Mouse (Mus musculus): ENCODE measurements around the gene Vgf. TPM values are rescaled to one million over a fixed set of nuclear protein-coding genes. Genes with fewer than 3 reads are reported as not detected.

Gene Vgf
- total RNA-seq, 2 experiments from 2014 or later = not detected

DNA sequence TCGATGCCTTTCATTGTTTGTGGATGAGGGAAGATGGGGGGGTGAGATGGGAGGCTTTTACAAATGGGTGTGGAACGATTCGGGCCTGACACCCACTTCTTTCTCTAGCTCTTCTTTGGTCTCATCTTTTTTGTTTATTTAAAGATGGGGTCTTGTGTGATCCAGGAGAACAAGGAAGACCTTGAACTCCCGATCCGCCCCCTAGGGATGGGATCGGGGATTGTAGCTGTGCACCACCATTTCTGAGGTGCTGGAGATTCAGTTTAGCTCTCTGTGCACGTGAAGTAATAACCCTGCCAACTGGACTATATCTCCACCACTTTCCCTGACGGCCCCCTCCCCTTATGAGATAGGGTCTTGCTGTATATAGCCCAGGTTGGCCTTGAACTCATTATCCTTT lies 39.7 kb downstream of the Vgf start:
- no peak for ATAC-seq (replicated peaks; ENCODE audit: low FRiP score, poor library complexity, severe bottlenecking)

DNA sequence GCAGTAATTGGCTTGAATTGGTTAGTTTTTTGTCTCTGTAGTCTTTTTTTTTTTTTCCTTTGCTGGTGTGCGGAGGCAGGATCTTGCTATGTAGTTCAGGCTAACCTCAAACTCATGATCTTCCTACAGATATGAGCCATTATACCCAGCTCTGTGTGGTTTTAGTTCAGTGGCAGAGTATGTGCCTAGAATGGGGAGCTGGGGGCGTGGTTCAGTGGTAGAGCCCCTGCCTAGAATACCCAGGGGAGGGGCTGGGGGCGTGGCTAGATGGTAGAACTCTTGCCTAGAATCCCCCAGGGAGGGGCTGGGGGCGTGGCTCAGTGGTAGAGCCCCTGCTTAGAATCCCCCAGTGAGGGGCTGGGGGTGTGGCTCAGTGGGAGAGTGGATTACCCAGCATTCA lies 42.5 kb downstream of the Vgf start:
- ATAC-seq (replicated peaks; ENCODE audit: low FRiP score, poor library complexity, severe bottlenecking) = no peak

DNA sequence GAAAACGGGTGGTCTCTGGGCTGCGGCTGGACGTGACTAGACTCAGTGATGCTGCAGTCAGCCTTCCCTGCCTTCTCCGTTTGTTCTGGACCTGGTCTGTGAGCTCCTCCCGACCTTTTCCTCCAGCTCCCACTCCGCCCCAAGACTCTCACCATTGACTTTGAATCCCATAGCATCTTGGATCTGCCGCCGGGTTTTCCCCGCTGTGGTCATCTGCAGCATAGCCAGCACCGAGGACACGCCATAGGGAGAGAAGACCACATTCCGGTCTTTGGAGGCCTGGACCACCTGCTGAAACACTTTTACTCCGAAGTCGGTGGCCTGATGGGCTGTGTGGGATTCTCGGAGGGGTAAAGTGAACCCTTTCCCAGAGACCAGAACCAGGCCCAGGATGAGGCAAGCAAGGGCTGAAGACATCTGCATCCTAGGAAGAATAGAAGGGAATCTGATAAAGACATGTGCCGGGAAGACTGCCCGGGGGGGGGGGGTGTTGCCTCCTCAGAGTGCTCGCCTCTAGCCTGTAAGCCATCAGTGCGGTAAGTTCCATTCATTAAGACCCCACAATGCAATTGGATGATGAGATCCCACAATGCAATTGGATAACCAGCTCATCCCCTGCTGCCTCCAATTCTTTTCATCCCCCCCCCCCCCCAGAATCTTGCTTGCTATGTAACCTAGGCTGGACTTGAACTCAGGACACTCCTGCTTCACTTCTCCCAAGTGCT lies 44.9 kb downstream of the Vgf start:
- no peak for ATAC-seq (replicated peaks; ENCODE audit: low FRiP score, poor library complexity, severe bottlenecking)

DNA sequence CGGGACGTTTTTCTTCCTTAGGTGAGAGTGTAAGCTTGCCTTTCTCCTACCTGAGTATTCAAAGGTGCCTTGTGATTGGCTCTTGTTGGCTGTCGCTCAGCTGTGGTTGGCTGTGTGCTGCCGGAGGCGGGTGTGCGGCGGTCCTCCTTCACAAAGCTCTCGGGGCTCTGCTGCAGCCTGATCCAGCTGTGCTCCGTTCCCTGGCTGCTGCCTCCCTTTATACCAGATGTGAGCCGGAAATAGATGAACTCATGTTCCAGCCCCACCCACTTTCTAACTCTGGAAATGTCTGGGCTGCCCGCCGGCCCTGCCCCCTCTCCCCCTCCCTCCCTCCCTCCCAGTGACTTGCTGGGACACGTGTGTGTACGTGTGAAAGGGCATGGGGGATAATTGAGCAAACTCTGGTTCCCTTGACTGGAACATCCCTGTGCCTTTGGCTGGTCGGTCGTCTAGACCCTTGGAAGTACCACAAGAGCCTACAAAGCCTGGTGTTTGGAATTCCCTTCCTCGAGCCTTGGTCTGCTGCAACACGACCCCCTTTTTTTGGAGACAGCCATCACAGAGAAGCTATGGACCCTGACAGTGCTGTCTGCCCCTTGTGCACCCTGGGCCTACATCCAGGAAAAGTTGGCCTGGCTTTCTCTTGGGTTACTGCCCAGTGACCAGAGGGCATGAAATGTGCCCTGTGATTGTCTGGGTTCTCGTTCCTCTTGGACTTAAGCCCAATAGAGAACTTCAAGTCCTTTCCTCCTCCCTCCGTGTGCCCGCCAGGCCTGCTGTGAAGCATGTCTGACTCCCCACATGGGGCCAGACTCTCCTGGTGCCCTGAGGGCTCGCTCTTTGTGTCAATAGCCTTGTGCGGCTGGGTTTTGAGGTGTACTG lies 46.1 kb downstream of the Vgf start, which contains the start of gene Serpine1:
Serpine1 (minus strand) TSS at position 190 of the 882 bp plus-strand sequence.
- ATAC-seq (replicated peaks; ENCODE audit: low FRiP score, poor library complexity, severe bottlenecking) = no peak; the same call in 1 of the 2 replicates

DNA sequence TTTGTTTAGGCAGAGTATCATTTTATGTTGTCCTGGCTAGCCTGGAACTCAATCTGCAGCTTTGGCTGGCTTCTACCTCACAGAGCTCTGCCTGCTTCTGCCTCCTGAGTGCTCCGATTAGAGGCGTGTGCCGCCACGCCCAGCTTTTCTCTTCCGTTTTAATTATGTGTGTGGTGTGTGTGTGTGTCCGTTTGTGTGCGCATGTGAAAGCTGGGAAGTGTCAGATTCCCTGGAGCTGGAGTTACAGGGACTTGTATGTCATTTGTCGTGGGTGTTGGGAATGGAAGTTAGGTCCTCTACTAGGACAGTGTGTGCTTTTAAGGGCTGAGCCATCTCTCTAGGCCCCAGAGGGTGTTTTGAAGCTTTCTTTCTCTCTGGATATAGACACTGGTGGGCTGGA lies 46.9 kb downstream of the Vgf start:
- ATAC-seq (replicated peaks; ENCODE audit: low FRiP score, poor library complexity, severe bottlenecking) = no peak

DNA sequence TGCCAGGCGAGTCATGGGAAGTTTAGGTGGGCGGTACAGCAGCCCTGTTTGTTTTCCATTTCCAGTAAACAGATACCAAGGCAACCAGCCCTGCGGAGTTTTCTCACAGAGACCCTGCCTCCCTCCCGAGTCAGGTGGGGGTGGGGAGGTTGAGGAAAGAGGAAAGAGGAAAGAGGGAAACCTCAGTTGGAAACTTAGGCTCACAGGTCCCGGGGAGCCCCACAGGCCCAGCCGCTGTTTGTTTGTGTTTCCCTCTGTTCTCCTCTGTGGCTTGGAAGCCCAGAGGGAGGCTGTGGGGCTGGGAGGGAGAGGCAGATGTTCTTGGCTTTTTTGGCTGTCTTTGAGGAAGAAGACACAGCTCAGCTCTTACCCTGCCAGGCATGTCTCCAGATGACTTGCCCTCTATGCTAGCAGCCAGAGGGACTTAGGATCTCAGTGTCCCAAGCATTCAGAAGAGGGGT lies 48.0 kb downstream of the Vgf start:
- no peak for ATAC-seq (replicated peaks; ENCODE audit: low FRiP score, poor library complexity, severe bottlenecking)

DNA sequence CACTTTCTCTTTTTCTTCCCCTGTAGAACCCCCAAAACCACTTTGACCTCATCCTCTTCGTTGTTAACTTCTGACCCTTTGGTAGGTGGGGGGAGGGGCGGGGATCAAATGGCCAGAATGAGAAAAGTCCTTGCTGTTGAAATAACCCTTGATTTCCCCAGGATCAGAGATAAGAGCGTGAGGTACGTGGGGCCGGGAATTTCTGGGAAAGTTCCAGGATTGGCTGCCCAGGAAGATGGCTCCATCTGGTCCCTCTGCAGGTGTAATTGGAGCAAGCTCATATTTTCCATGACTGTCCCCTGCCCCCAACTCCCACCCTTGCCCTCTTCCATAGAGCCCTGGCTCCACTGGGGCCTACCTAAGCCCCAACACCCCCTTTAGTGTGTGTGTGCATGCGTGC lies 49.5 kb downstream of the Vgf start:
- no peak for ATAC-seq (replicated peaks; ENCODE audit: low FRiP score, poor library complexity, severe bottlenecking)

DNA sequence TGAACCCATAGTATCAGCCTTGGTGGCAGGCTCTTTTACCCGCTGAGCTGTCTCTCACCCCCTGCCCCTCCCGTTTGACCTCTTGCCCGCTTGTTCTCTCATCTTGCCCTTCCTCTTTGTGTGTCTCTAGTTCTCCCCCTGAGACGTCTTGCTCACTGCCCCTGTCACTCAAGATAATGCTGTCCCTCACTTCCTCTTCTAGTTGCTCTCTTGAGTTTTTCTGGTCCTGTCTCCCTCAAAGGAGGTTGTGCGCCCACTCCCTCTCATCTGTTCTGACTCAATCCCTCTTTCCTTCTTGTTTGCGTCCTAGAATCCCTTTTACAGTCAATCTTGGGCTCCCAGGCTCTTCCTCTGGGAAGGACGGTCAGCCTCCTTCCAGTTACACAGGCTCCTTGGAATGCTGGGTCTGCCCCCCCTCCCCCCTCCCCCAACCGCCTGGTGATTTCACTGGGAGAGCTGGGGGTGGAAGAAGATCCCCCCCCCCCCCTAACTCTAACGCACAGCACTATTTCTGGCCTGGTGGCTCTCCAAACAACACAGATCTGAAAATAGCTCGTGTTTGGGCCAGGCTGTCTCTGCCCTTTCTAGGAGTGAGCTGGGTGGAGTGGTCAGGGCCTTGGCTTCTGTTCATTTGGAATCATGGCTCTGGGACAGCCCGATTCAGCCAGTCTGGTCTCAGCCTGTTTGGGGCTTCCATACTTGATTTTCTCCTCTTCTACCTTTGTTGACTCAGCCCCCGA lies 50.2 kb downstream of the Vgf start:
- no peak for ATAC-seq (replicated peaks; ENCODE audit: low FRiP score, poor library complexity, severe bottlenecking)

DNA sequence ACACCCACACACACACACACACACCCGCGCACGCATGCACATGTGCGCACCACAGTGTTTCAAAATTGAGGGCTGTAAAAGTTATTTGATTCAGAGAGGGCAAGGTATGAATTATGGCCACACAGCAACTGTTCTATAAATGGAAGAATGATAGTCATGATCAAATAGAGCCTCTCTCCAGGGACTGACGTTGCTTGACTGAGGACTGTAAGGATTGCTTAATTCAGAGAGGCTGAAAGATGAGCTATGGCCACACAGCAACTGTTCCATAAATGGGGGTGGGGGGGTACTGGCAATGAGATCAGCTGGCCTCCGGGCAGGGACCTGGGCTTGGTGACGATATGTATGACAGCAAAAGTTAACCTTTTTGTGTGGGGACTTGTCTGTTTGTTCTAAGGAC lies 51.0 kb downstream of the Vgf start:
- ATAC-seq (replicated peaks; ENCODE audit: low FRiP score, poor library complexity, severe bottlenecking) = no peak

DNA sequence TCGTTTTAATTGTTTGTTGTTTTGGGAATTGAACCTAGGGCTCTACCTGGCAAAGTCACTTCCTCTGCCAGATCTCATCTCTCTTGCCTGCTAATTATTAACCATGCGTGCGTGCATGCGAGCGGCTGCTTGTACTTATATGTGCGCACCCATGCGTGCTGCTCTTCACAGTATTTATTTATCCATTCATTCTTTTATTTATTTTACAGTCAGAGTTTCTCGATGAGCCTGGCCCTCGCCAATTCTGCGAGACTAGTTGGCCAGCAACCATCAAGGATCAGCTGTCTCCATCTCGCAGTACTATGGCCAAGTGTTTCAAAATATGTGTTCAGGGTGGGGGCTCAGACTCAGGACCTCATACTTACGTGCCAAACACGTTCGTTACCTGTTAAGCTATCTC lies 51.8 kb downstream of the Vgf start:
- ATAC-seq (replicated peaks; ENCODE audit: low FRiP score, poor library complexity, severe bottlenecking) = no peak

DNA sequence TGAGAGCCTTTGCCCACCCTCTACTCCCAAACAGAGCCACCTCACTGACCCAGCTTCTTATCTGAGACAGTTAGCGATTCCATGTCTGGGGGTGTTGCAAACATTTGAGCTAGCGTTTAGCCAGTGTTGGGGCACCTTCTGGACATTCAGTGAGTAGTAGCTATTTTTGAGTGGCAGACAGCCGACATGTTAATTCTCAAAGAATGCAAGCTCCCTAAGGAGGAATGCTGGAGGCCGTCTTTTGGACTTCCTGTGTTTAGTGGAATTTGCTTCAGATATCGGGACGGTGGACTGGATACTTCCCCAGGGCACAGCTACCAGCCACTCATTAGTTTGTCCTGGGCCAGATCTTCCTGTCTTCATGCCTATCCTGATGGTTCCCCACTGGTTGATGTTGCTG lies 52.4 kb downstream of the Vgf start:
- no peak for ATAC-seq (replicated peaks; ENCODE audit: low FRiP score, poor library complexity, severe bottlenecking)

DNA sequence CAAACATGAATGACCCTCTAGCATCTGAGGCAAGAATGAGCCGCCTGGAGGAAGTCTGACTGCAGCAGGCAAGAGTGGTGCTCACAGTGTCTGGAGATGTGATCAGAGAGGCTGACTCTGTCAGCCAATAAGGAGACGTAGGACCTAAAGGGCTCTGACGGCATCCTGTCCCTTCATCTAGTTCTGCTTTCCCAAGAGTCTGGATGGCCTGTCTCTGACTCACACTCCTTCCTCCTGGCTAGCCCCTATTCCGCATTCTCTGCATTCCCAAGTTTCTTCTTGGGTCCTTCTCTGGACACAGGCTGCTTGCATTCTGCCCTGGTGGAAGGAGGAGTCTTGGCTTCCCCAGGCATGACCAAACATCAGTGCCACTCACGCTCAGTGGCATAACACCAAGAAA lies 53.7 kb downstream of the Vgf start:
- no peak for ATAC-seq (replicated peaks; ENCODE audit: low FRiP score, poor library complexity, severe bottlenecking)

Other genes starting within 250 kb of the Vgf start
- gene Col26a1, start 143.2 kb upstream of the Vgf start, total RNA-seq (2015; ENCODE audit: low replicate concordance) = not detected in 2 replicates
- not detected in 2 replicates for gene Col26a1, start 143.2 kb upstream of the Vgf start, total RNA-seq (2017; ENCODE audit: low replicate concordance)
- gene Ift22, start 118.2 kb upstream of the Vgf start, total RNA-seq (2015; ENCODE audit: low replicate concordance) = 16.9 and 28.5 TPM in 2 replicates
- 0.15 and 0.39 TPM in 2 replicates for gene Ift22, start 118.2 kb upstream of the Vgf start, total RNA-seq (2017; ENCODE audit: low replicate concordance)
- gene Fis1, start 73.1 kb upstream of the Vgf start, total RNA-seq (2015; ENCODE audit: low replicate concordance) = 149 and 151 TPM in 2 replicates
- 75.7 and 75.9 TPM in 2 replicates for gene Fis1, start 73.1 kb upstream of the Vgf start, total RNA-seq (2017; ENCODE audit: low replicate concordance)
- 8.3 and 13.0 TPM in 2 replicates for gene Cldn15, start 59.8 kb upstream of the Vgf start, total RNA-seq (2015; ENCODE audit: low replicate concordance)
- 4.2 and 4.5 TPM in 2 replicates for gene Cldn15, start 59.8 kb upstream of the Vgf start, total RNA-seq (2017; ENCODE audit: low replicate concordance)
- 9.7 and 10.1 TPM in 2 replicates for gene Plod3, start 39.4 kb upstream of the Vgf start, total RNA-seq (2015; ENCODE audit: low replicate concordance)
- gene Plod3, start 39.4 kb upstream of the Vgf start, total RNA-seq (2017; ENCODE audit: low replicate concordance) = 6.0 and 12.1 TPM in 2 replicates
- gene Znhit1, start 38.4 kb upstream of the Vgf start, total RNA-seq (2015; ENCODE audit: low replicate concordance) = 40.7 and 52.3 TPM in 2 replicates
- 5.4 and 20.0 TPM in 2 replicates for gene Znhit1, start 38.4 kb upstream of the Vgf start, total RNA-seq (2017; ENCODE audit: low replicate concordance)
- 6.5 and 8.4 TPM in 2 replicates for gene Ap1s1, start 19.7 kb downstream of the Vgf start, total RNA-seq (2015; ENCODE audit: low replicate concordance)
- 18.7 and 26.5 TPM in 2 replicates for gene Ap1s1, start 19.7 kb downstream of the Vgf start, total RNA-seq (2017; ENCODE audit: low replicate concordance)
- not detected in 2 replicates for gene Serpine1, start 45.9 kb downstream of the Vgf start, total RNA-seq (2015; ENCODE audit: low replicate concordance)
- not detected in 2 replicates for gene Serpine1, start 45.9 kb downstream of the Vgf start, total RNA-seq (2017; ENCODE audit: low replicate concordance)
- gene Trim56, start 89.8 kb downstream of the Vgf start, total RNA-seq (2015; ENCODE audit: low replicate concordance) = 70.6 and 76.3 TPM in 2 replicates
- 89.0 and 113 TPM in 2 replicates for gene Trim56, start 89.8 kb downstream of the Vgf start, total RNA-seq (2017; ENCODE audit: low replicate concordance)
- not detected in 2 replicates for gene Muc3, start 122.9 kb downstream of the Vgf start, total RNA-seq (2015; ENCODE audit: low replicate concordance)
- gene Muc3, start 122.9 kb downstream of the Vgf start, total RNA-seq (2017; ENCODE audit: low replicate concordance) = not detected in 2 replicates
- gene Muc3a, start 186.0 kb downstream of the Vgf start, total RNA-seq (2015; ENCODE audit: low replicate concordance) = 0.42 TPM in 1 of 2 replicates, not detected in the other
- 0.64 TPM in 1 of 2 replicates, not detected in the other for gene Muc3a, start 186.0 kb downstream of the Vgf start, total RNA-seq (2017; ENCODE audit: low replicate concordance)

Measured in erythroid progenitor cell, adult 5-6 weeks (primary cell).